Comparison of ENCODE assay signal across 8 mouse cellular contexts in the genomic region with DNA sequence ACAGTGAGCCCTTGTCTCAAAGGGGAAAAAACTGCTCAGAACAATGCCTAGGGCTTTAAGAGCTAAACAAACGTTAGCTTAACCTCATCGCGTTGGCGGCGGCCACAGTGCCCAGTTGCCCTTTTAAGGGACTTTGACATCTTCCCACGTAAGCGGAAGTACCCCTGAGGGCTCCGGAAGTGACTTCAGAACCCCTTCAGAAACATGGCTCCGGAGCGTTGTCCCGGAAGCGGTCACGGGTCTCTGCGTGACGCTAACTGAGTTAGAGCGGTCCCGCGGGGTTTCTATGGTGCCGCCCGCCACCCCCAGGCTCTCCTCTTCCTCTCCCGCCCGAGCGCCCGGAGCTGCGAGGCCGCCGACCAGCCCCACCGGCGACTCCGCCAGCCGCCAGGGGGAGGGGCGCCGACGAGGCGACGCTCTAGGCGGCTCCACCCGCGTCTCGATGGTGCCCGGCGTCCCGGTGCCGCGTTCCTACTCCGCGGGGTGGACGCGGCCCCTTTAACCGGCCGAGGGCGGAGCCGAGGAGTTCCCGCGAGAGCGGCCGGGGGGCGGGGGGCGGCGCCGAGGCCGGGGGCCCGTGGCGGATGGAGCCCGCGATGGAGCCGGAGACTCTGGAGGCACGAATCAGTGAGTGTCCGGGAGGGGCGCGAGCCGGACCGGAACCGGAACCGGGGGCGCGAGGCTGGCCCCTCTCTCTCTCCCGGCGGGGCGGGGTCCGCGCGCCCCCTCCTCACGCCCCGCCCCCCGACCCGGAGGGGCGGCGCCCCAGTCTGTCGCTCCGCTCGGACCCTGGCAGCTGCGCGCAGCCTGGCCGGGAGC. TPM values are rescaled to one million over a fixed set of nuclear protein-coding genes. Genes with fewer than 3 reads are reported as not detected.
DNase-seq lines count a peak whose midpoint lies in the region; ATAC-seq and TF ChIP-seq lines count a peak whose summit lies in the region.

A gene (plus strand): TSS at position 200 of the 819 bp plus-strand sequence.

- peak within 1 kb of the TSS; percentile 100 for H3K27ac ChIP-seq in embryonic facial prominence, embryonic 14.5 days (replicated peaks; ENCODE audit: low read depth, low read length)
- peak within 1 kb of the TSS; percentile 99 for H3K27ac ChIP-seq in heart, adult 2 months
- peak within 1 kb of the TSS; percentile 98 for H3K27ac ChIP-seq in limb, embryonic 13.5 days
- peak within 1 kb of the TSS; percentile 97 for H3K27ac ChIP-seq in midbrain, embryonic 16.5 days (ENCODE audit: low read length)

- peak within 1 kb of the TSS; percentile 91 for H3K4me2 ChIP-seq in embryonic facial prominence, embryonic 14.5 days (ENCODE audit: low read depth, low read length)
- H3K4me2 ChIP-seq in limb, embryonic 13.5 days (replicated peaks), result peak within 1 kb of the TSS; percentile 91
- H3K4me2 ChIP-seq in midbrain, embryonic 16.5 days (ENCODE audit: low read length), result peak within 1 kb of the TSS; percentile 97

- TF ChIP-seq POLR2A in heart, adult 2 months (IDR thresholded peaks at IDR 0.05; ENCODE audit: insufficient read depth, low read depth, low read length), result peak; percentile 91

- peak within 1 kb of the TSS; percentile 95 for H3K9ac ChIP-seq in embryonic facial prominence, embryonic 14.5 days (ENCODE audit: low read depth, low read length)
- peak within 1 kb of the TSS; percentile 86 for H3K9ac ChIP-seq in heart, adult 2 months (ENCODE audit: low read depth, low read length)
- H3K9ac ChIP-seq in limb, embryonic 13.5 days, result peak within 1 kb of the TSS; percentile 89
- H3K9ac ChIP-seq in midbrain, embryonic 16.5 days (ENCODE audit: low read depth, low read length), result peak within 1 kb of the TSS; percentile 94

- TF ChIP-seq CTCF in heart, adult 2 months (IDR thresholded peaks at IDR 0.05), result peak; percentile 53

- H3K4me1 ChIP-seq in embryonic facial prominence, embryonic 14.5 days (ENCODE audit: control insufficient read depth, insufficient read depth, low read length), result peaks cover 13% of the 10 kb centered on the region
- peaks cover 5% of the 10 kb centered on the region for H3K4me1 ChIP-seq in heart, adult 2 months (ENCODE audit: control insufficient read depth, insufficient read depth, low read length)
- H3K4me1 ChIP-seq in limb, embryonic 13.5 days, result peaks cover 38% of the 10 kb centered on the region
- peaks cover 24% of the 10 kb centered on the region for H3K4me1 ChIP-seq in midbrain, embryonic 16.5 days (ENCODE audit: control insufficient read depth, insufficient read depth, low read length)

- H3K4me3 ChIP-seq in embryonic facial prominence, embryonic 14.5 days (ENCODE audit: low read depth, low read length), result peak within 1 kb of the TSS; percentile 77
- peak within 1 kb of the TSS; percentile 85 for H3K4me3 ChIP-seq in heart, adult 2 months
- peak within 1 kb of the TSS; percentile 70 for H3K4me3 ChIP-seq in limb, embryonic 13.5 days
- peak within 1 kb of the TSS; percentile 78 for H3K4me3 ChIP-seq in midbrain, embryonic 16.5 days (ENCODE audit: low read depth, low read length)

- peaks cover 17% of the 10 kb centered on the region for H3K36me3 ChIP-seq in embryonic facial prominence, embryonic 14.5 days (ENCODE audit: control insufficient read depth, insufficient read depth, low read length)
- H3K36me3 ChIP-seq in heart, adult 2 months (ENCODE audit: control insufficient read depth, insufficient read depth, low read length), result no peaks in the 10 kb centered on the region
- H3K36me3 ChIP-seq in limb, embryonic 13.5 days, result peaks cover 22% of the 10 kb centered on the region
- peaks cover 12% of the 10 kb centered on the region for H3K36me3 ChIP-seq in midbrain, embryonic 16.5 days (ENCODE audit: control insufficient read depth, insufficient read depth, low read length)

- H3K27me3 ChIP-seq in embryonic facial prominence, embryonic 14.5 days (replicated peaks; ENCODE audit: control insufficient read depth, insufficient read depth, low read length), result no peaks in the 10 kb centered on the region
- H3K27me3 ChIP-seq in heart, adult 2 months (ENCODE audit: control insufficient read depth, insufficient read depth, low read length), result no peaks in the 10 kb centered on the region
- H3K27me3 ChIP-seq in limb, embryonic 13.5 days, result no peaks in the 10 kb centered on the region
- no peaks in the 10 kb centered on the region for H3K27me3 ChIP-seq in midbrain, embryonic 16.5 days (ENCODE audit: control insufficient read depth, insufficient read depth, low read depth, low read length)

- 0% methylated on average over 24 of the region's 95 CpGs for WGBS in embryonic facial prominence, embryonic 14.5 days
- under 1% methylated on average over 69 of the region's 95 CpGs for WGBS in heart, adult 2 months
- WGBS in limb, embryonic 13.5 days, result under 1% methylated on average over 78 of the region's 95 CpGs
- under 1% methylated on average over 59 of the region's 95 CpGs for WGBS in midbrain, embryonic 16.5 days

- no peaks in the 10 kb centered on the region for H3K9me3 ChIP-seq in embryonic facial prominence, embryonic 14.5 days (ENCODE audit: control insufficient read depth, low read length)
- H3K9me3 ChIP-seq in limb, embryonic 13.5 days, result no peaks in the 10 kb centered on the region
- no peaks in the 10 kb centered on the region for H3K9me3 ChIP-seq in midbrain, embryonic 16.5 days (replicated peaks; ENCODE audit: control insufficient read depth, low read length, poor library complexity, severe bottlenecking)

- intact Hi-C loops in heart, adult 2 months (cut with DNase I), result no loop called here

- TF ChIP-seq EP300 in heart, adult 2 months (IDR thresholded peaks at IDR 0.05; ENCODE audit: insufficient read depth, low read depth, low read length), result peak; percentile 59

- no peaks in the 10 kb centered on the region for H3K79me2 ChIP-seq in heart, adult 2 months (replicated peaks; ENCODE audit: control insufficient read depth, insufficient read depth, low read length)

- DNase-seq in 3T3-L1 (ENCODE audit: low read depth, low spot score), result peak; percentile 96
- DNase-seq in adrenal gland, postnatal 4 days (ENCODE audit: low spot score in 2 of 2), result peak; percentile 83
- DNase-seq in embryonic facial prominence, embryonic 14.5 days (ENCODE audit: low spot score), result peak; percentile 99
- DNase-seq in heart, adult 2 months, result peak; percentile 92 to 95
- peak; percentile 96 to 97 for DNase-seq in kidney, adult 8-10 months
- DNase-seq in spleen, postnatal 10 days (ENCODE audit: low spot score in 2 of 2), result peak; percentile 88 to 90

- ATAC-seq in embryonic facial prominence, embryonic 14.5 days (ENCODE audit: low read depth), result peak; percentile 89
- peak; percentile 89 for ATAC-seq in limb, embryonic 13.5 days (ENCODE audit: low FRiP score, low read depth)
- peak; percentile 85 for ATAC-seq in midbrain, embryonic 16.5 days

RNA-seq across cellular contexts. Expression of the gene that starts here (rescaled TPM):
- total RNA-seq in adrenal gland, postnatal 4 days (2021), result 10 to 100 TPM; 58.8 to 65.5 TPM
- polyA plus RNA-seq in embryonic facial prominence, embryonic 14.5 days (2014; fragmentation: Nextera tagmentation; extraction: Ambion mirVana), result 42.5 and 46.9 TPM in 2 replicates
- 10 to 100 TPM; 42.2 to 44.4 TPM for total RNA-seq in heart, adult 2 months (2021)
- polyA plus RNA-seq in heart, adult 2 months (2012; rRNA removed), result 44.7 and 52.7 TPM in 2 replicates
- 42.0 and 46.5 TPM in 2 replicates for polyA plus RNA-seq in limb, embryonic 13.5 days (2015; fragmentation: Nextera tagmentation; extraction: Ambion mirVana)
- polyA plus RNA-seq in midbrain, embryonic 16.5 days (2015; fragmentation: Nextera tagmentation; extraction: Ambion mirVana), result 46.0 and 46.5 TPM in 2 replicates

Comparison
In these comparisons a context has a peak if more than half of its experiments do, and no peak if none do; other contexts are left out.
1. Peak in every context shown above with its lines: DNase-seq, ATAC-seq, H3K4me3 ChIP-seq and H3K27ac ChIP-seq.